Mouse (Mus musculus) small intestine, adult 2 months (tissue): ENCODE data around the gene Vmn2r63. TPM values are rescaled to one million over a fixed set of nuclear protein-coding genes. Genes with fewer than 3 reads are reported as not detected.
"Not testable (repeated sequence)": the region's sequence is repeated elsewhere in the genome, so short reads cannot be mapped to it uniquely, and the experiment has no call there.

Experiments used
- H3K27ac ChIP-seq: fragments of 200-500 bp; 2 replicates; pipeline ENCODE4 v1.5.1; 2012; ENCODE audit warnings: low read depth, low read length, control low read depth, inconsistent platforms; ENCODE audit not compliant: insufficient read depth
- H3K27me3 ChIP-seq: fragments of 200-500 bp; 2 replicates; pipeline ENCODE4 v1.6.1; 2012; ENCODE audit warnings: mild to moderate bottlenecking, moderate library complexity, low read length, inconsistent platforms; ENCODE audit not compliant: control insufficient read depth, insufficient read depth
- H3K36me3 ChIP-seq: fragments of 200-500 bp; 2 replicates; pipeline ENCODE4 v1.6.1; 2012; ENCODE audit warnings: mild to moderate bottlenecking, low read length, control low read depth, inconsistent platforms; ENCODE audit not compliant: control insufficient read depth, insufficient read depth
- H3K4me1 ChIP-seq: fragments of 200-500 bp; 2 replicates; pipeline ENCODE4 v1.6.1; 2012; ENCODE audit warnings: low read length, inconsistent platforms, mixed read lengths; ENCODE audit not compliant: control insufficient read depth, insufficient read depth, insufficient read length
- H3K4me3 ChIP-seq: fragments of 200-500 bp; 2 replicates; pipeline ENCODE4 v1.5.1; 2012; ENCODE audit warnings: low read depth, mild to moderate bottlenecking, control low read depth, inconsistent platforms, low read length, moderate library complexity
- CTCF ChIP-seq: fragments of 200-500 bp; IDR thresholded peaks from 2 replicates; pipeline ENCODE4 v1.5.1; 2012; ENCODE audit warnings: low read depth, mild to moderate bottlenecking, control low read depth, inconsistent platforms, low read length, moderate library complexity, mixed read lengths; ENCODE audit not compliant: insufficient replicate concordance, insufficient read length; ENCODE audit errors: extremely low read depth
- POLR2A ChIP-seq: fragments of 200-500 bp; IDR thresholded peaks from 2 replicates; pipeline ENCODE4 v1.6.1; 2012; ENCODE audit warnings: low read depth, mild to moderate bottlenecking, control low read depth, inconsistent platforms, low read length, moderate library complexity
- WGBS: fragments of 180-500 bp; shearing (Covaris S2); methylation state at CpG from one replicate; pipeline ENCODE4 v1.1.7; 2018; 5-methylcytosine and 5-hydroxymethylcytosine counted together
- polyA plus RNA-seq: library from polyadenylated mRNA; depleted of rRNA; stranded (reverse); fragments of >200 nt; gene quantifications from 2 replicates; pipeline ENCODE4 v1.2.3, GENCODE M21; 2012; rRNA removed

Gene Vmn2r63
- polyA plus RNA-seq = not detected in 2 replicates

- not testable (repeated sequence) for H3K36me3 ChIP-seq, H3K27ac ChIP-seq, H3K4me3 ChIP-seq, H3K4me1 ChIP-seq, H3K27me3 ChIP-seq
These were observed at the start of gene Vmn2r63 for GRCm38 (mm10) chr7:42933722-42934121. TSS of gene Vmn2r63 (minus strand) at chr7:42933822.

GRCm38 (mm10) chr7:42980739-42981138, 47.1 kb upstream of the Vmn2r63 start:
- Histone ChIP-seq H3K36me3 (no peaks in the 10 kb centered on the region), H3K27ac (no peak overlapping the region), H3K4me1 (no peaks in the 10 kb centered on the region), H3K4me3 (no peak overlapping the region), H3K27me3 (no peaks in the 10 kb centered on the region)
- no peak for TF ChIP-seq CTCF
- TF ChIP-seq POLR2A = no peak
- 87% methylated on average over 10 of the region's 10 CpGs for WGBS

- 77% methylated on average over 11 of the region's 11 CpGs for WGBS
- Histone ChIP-seq H3K4me3 (no peak overlapping the region), H3K27me3 (no peaks in the 10 kb centered on the region), H3K36me3 (no peaks in the 10 kb centered on the region), H3K4me1 (no peaks in the 10 kb centered on the region), H3K27ac (no peak overlapping the region)
- TF ChIP-seq CTCF (no peak), POLR2A (no peak)
These were observed 46.5 kb upstream of the Vmn2r63 start for GRCm38 (mm10) chr7:42980098-42980497.

- Histone ChIP-seq H3K27ac (no peak overlapping the region), H3K27me3 (no peaks in the 10 kb centered on the region), H3K36me3 (no peaks in the 10 kb centered on the region), H3K4me3 (no peak overlapping the region), H3K4me1 (no peaks in the 10 kb centered on the region)
- 62% methylated on average over 9 of the region's 9 CpGs for WGBS
- TF ChIP-seq POLR2A (no peak), CTCF (no peak)
These were observed 31.6 kb upstream of the Vmn2r63 start for GRCm38 (mm10) chr7:42965246-42965645.

GRCm38 (mm10) chr7:42898067-42898466, 35.6 kb downstream of the Vmn2r63 start:
- H3K27ac ChIP-seq, H3K36me3 ChIP-seq, H3K4me3 ChIP-seq, H3K27me3 ChIP-seq, H3K4me1 ChIP-seq: not testable (repeated sequence)
- 87% methylated on average over 2 of the region's 2 CpGs for WGBS

- no peaks in the 10 kb centered on the region for H3K27me3 ChIP-seq
- 48% methylated on average over 23 of the region's 23 CpGs for WGBS
- TF ChIP-seq CTCF (no peak), POLR2A (no peak)
- H3K27ac ChIP-seq = no peak overlapping the region
- no peaks in the 10 kb centered on the region for H3K36me3 ChIP-seq
- no peak overlapping the region for H3K4me3 ChIP-seq
- no peaks in the 10 kb centered on the region for H3K4me1 ChIP-seq
These were observed 55.5 kb downstream of the Vmn2r63 start for GRCm38 (mm10) chr7:42878090-42878489.

- 81% methylated on average over 8 of the region's 8 CpGs for WGBS
- not testable (repeated sequence) for H3K36me3 ChIP-seq, H3K4me1 ChIP-seq
These were observed 66.7 kb downstream of the Vmn2r63 start, which contains the start of gene Gm2381 for GRCm38 (mm10) chr7:42866801-42867458. TSS of gene Gm2381 (minus strand) at chr7:42867234.

More at GRCm38 (mm10) chr7:42866801-42867458, 66.7 kb downstream of the Vmn2r63 start, which contains the start of gene Gm2381:
- not testable (repeated sequence) for H3K4me3 ChIP-seq, H3K27ac ChIP-seq, H3K27me3 ChIP-seq

Other genes starting within 250 kb of the Vmn2r63 start
- 0.05 and 0.13 TPM in 2 replicates for gene Zfp975, start 241.1 kb downstream of the Vmn2r63 start, polyA plus RNA-seq
- gene Gm17067, start 206.8 kb downstream of the Vmn2r63 start, polyA plus RNA-seq = not detected in 2 replicates
- gene Vmn2r62, start 140.3 kb downstream of the Vmn2r63 start, polyA plus RNA-seq = not detected in 2 replicates
- gene Gm2381, start 66.6 kb downstream of the Vmn2r63 start, polyA plus RNA-seq = not detected in 2 replicates
- not detected in 2 replicates for gene Gm9268, start 84.9 kb upstream of the Vmn2r63 start, polyA plus RNA-seq
- not detected in 2 replicates for gene Zfp936, start 180.4 kb upstream of the Vmn2r63 start, polyA plus RNA-seq